Mouse (Mus musculus): Measurements from ENCODE around the gene Tbx1.

DNA sequence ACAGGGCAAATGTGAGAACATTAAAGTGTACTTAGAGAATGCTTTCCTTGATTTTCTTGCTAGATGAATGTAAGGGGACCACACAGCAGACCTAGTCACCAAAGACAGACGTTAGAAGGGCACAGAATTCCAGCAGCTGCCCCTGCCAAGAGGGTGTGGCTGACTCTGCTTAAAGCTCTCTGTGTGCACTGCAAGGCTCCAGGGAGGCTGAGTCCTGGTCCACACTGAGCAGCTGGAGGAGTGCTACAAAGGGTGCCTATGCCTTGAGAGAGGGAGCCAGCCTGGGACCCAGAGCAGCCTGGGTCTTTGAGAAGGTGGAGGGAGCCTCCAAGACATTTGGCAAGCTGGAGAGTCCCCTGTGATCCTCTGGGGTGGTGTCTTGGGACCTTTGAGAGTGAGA, 42.9 kb upstream of the Tbx1 start:
- TF ChIP-seq POLR2A (IDR thresholded peaks at IDR 0.05; ENCODE audit: control insufficient read depth, low read depth, low read length) = no peak
- no peak for TF ChIP-seq CTCF (IDR thresholded peaks at IDR 0.05; ENCODE audit: control insufficient read depth, insufficient read depth, insufficient replicate concordance, low read depth, low read length)

Measured in testis, adult 2 months (tissue).